Mouse (Mus musculus): ENCODE results near the gene Fam71e2.

Fam71e2 gene

GRCm38 (mm10) chr7:4739041-4739543 is 32.0 kb downstream of the Fam71e2 start:
- peak in 1 of 2 experiments; percentile 27 for DNase-seq

- DNase-seq: no peak
These were observed 38.1 kb downstream of the Fam71e2 start for GRCm38 (mm10) chr7:4732968-4733392.

- no peak for DNase-seq
These were observed 40.0 kb downstream of the Fam71e2 start for GRCm38 (mm10) chr7:4731090-4731489.

GRCm38 (mm10) chr7:4725169-4725568 is 45.9 kb downstream of the Fam71e2 start, which contains the start of gene Tmem150b:
Gene Tmem150b (minus strand): TSS chr7:4725249.
- no peak for DNase-seq

GRCm38 (mm10) chr7:4724359-4724758 is 46.7 kb downstream of the Fam71e2 start:
- no peak for DNase-seq

GRCm38 (mm10) chr7:4723508-4723907 is 47.6 kb downstream of the Fam71e2 start:
- DNase-seq: peak; percentile 52 to 73

GRCm38 (mm10) chr7:4719276-4719675 is 51.8 kb downstream of the Fam71e2 start:
- DNase-seq: no peak

- no peak for DNase-seq
These were observed 54.1 kb downstream of the Fam71e2 start for GRCm38 (mm10) chr7:4716955-4717354.

- DNase-seq: no peak
These were observed 58.5 kb downstream of the Fam71e2 start for GRCm38 (mm10) chr7:4712594-4712993.

- DNase-seq: peak; percentile 55 to 68
These were observed 66.0 kb downstream of the Fam71e2 start for GRCm38 (mm10) chr7:4705098-4705497.

All from cerebellum, postnatal 25 days (tissue).